In genomic region chr4:135698498-135698897, GRCm38 (mm10) we compare ENCODE assay signal across 24 mouse cellular contexts. TPM values are rescaled to one million over a fixed set of nuclear protein-coding genes. Genes with fewer than 3 reads are reported as not detected.
A peak's percentile ranks its signal among the peaks of the same experiment; 100 is the strongest.
DNase-seq lines count a peak whose midpoint lies in the region; ATAC-seq lines count a peak whose summit lies in the region.
"Had no signal": no experiment of that assay in that cellular context is flagged by ENCODE, and none has a peak within 500 bp of the region (broad histone marks: within the 10 kb centered on the region; RNA-seq: fewer than 3 reads in every experiment).

No protein-coding gene starts in this region.

- no peak overlapping the region for H3K27ac ChIP-seq in heart, embryonic 15.5 days
- H3K27ac ChIP-seq in midbrain, embryonic 16.5 days (ENCODE audit: low read length) = no peak overlapping the region
- H3K27ac ChIP-seq in midbrain, embryonic 10.5 days (replicated peaks) = no peak overlapping the region
- no peak overlapping the region for H3K27ac ChIP-seq in neural tube, embryonic 14.5 days (ENCODE audit: low read depth, low read length)
- H3K27ac ChIP-seq: embryonic facial prominence, embryonic 15.5 days; liver, embryonic 13.5 days; lung, embryonic 15.5 days had no signal

- H3K9ac ChIP-seq in heart, embryonic 15.5 days = no peak overlapping the region
- H3K9ac ChIP-seq in midbrain, embryonic 16.5 days (ENCODE audit: low read depth, low read length) = no peak overlapping the region
- H3K9ac ChIP-seq in neural tube, embryonic 14.5 days (replicated peaks; ENCODE audit: low read depth, low read length) = no peak overlapping the region
- H3K9ac ChIP-seq: embryonic facial prominence, embryonic 15.5 days; liver, embryonic 13.5 days; lung, embryonic 15.5 days had no signal

- intact Hi-C loops in heart, postnatal 10 days (cut with DNase I) = no loop called here

- no peaks in the 10 kb centered on the region for H3K4me1 ChIP-seq in heart, embryonic 15.5 days (replicated peaks)
- H3K4me1 ChIP-seq in midbrain, embryonic 16.5 days (ENCODE audit: control insufficient read depth, insufficient read depth, low read length) = no peaks in the 10 kb centered on the region
- peaks cover 4% of the 10 kb centered on the region; the same call in 1 of the 2 replicates for H3K4me1 ChIP-seq in midbrain, embryonic 10.5 days
- H3K4me1 ChIP-seq in neural tube, embryonic 14.5 days (ENCODE audit: control insufficient read depth, insufficient read depth, low read length) = no peaks in the 10 kb centered on the region
- H3K4me1 ChIP-seq: embryonic facial prominence, embryonic 15.5 days; lung, embryonic 15.5 days had no signal

- H3K36me3 ChIP-seq in heart, embryonic 15.5 days = no peaks in the 10 kb centered on the region
- H3K36me3 ChIP-seq in midbrain, embryonic 16.5 days (ENCODE audit: control insufficient read depth, insufficient read depth, low read length) = no peaks in the 10 kb centered on the region
- H3K36me3 ChIP-seq in midbrain, embryonic 10.5 days = no peaks in the 10 kb centered on the region
- no peaks in the 10 kb centered on the region for H3K36me3 ChIP-seq in neural tube, embryonic 14.5 days (ENCODE audit: control insufficient read depth, insufficient read depth, low read length)
- H3K36me3 ChIP-seq: embryonic facial prominence, embryonic 15.5 days; liver, embryonic 13.5 days; lung, embryonic 15.5 days had no signal

- no peak for ATAC-seq in heart, embryonic 15.5 days (replicated peaks; ENCODE audit: insufficient number of reproducible peaks, insufficient read depth, low FRiP score, low read depth)
- no peak for ATAC-seq in midbrain, embryonic 16.5 days
- no peak for ATAC-seq in neural tube, embryonic 14.5 days (ENCODE audit: low read depth)
- ATAC-seq: inflammation-experienced regulatory T-cells, adult 6 months had no signal

- H3K9me3 ChIP-seq in heart, embryonic 15.5 days (replicated peaks) = no peaks in the 10 kb centered on the region
- H3K9me3 ChIP-seq in midbrain, embryonic 16.5 days (replicated peaks; ENCODE audit: control insufficient read depth, low read length, poor library complexity, severe bottlenecking) = no peaks in the 10 kb centered on the region
- peaks cover 11% of the 10 kb centered on the region; the same call in 1 of the 2 replicates for H3K9me3 ChIP-seq in midbrain, embryonic 10.5 days (replicated peaks)
- no peaks in the 10 kb centered on the region for H3K9me3 ChIP-seq in neural tube, embryonic 14.5 days (ENCODE audit: control insufficient read depth, low read length)
- H3K9me3 ChIP-seq: embryonic facial prominence, embryonic 15.5 days; liver, embryonic 13.5 days; lung, embryonic 15.5 days had no signal

- no peaks in the 10 kb centered on the region; the same call in 1 of the 2 replicates for H3K27me3 ChIP-seq in heart, embryonic 15.5 days
- H3K27me3 ChIP-seq in midbrain, embryonic 16.5 days (ENCODE audit: control insufficient read depth, insufficient read depth, low read depth, low read length) = no peaks in the 10 kb centered on the region
- H3K27me3 ChIP-seq in midbrain, embryonic 10.5 days (ENCODE audit: low read depth, poor library complexity, severe bottlenecking) = no peaks in the 10 kb centered on the region
- no peaks in the 10 kb centered on the region for H3K27me3 ChIP-seq in neural tube, embryonic 14.5 days (ENCODE audit: control insufficient read depth, insufficient read depth, low read length)
- H3K27me3 ChIP-seq: embryonic facial prominence, embryonic 15.5 days; lung, embryonic 15.5 days had no signal

- H3K4me2 ChIP-seq in heart, embryonic 15.5 days = 0 out of 2 replicates have a peak overlapping the region, but pooled peaks have one; percentile 1
- H3K4me2 ChIP-seq in midbrain, embryonic 16.5 days (ENCODE audit: low read length) = peak overlapping the region; percentile 6; the same call in 1 of the 2 replicates
- H3K4me2 ChIP-seq in neural tube, embryonic 14.5 days (ENCODE audit: low read depth, low read length) = peak overlapping the region; percentile 23; the same call in 1 of the 2 replicates
- H3K4me2 ChIP-seq: embryonic facial prominence, embryonic 15.5 days; liver, embryonic 13.5 days; lung, embryonic 15.5 days had no signal

- DNase-seq in heart, postnatal 10 days = no peak
- no peak for DNase-seq in midbrain, embryonic 10.5 days (ENCODE audit: low spot score)
- peak; percentile 91 for DNase-seq in ZHBTc4 (ENCODE audit: low read depth, low spot score)
- DNase-seq in lung, postnatal 36 days = no peak
- no peak for DNase-seq in thymus, postnatal 14 days
- DNase-seq: adrenal gland, postnatal 14 days; cerebellum, adult 9-11 months; gastrocnemius, postnatal 25 days; kidney, adult 9 months; kidney, postnatal 4 days; liver, embryonic 13.5 days; right cerebral cortex, postnatal 4 days; thymus, adult 18-20 months had no signal

- WGBS in heart, embryonic 15.5 days = 81% methylated on average over 7 of the region's 7 CpGs
- WGBS in midbrain, embryonic 16.5 days = 85% methylated on average over 7 of the region's 7 CpGs
- WGBS in midbrain, embryonic 10.5 days = 82% methylated on average over 7 of the region's 7 CpGs
- 87% methylated on average over 7 of the region's 7 CpGs for WGBS in neural tube, embryonic 14.5 days

- no peak overlapping the region for H3K4me3 ChIP-seq in heart, embryonic 15.5 days
- peak overlapping the region; percentile 16 for H3K4me3 ChIP-seq in midbrain, embryonic 16.5 days (ENCODE audit: low read depth, low read length)
- no peak overlapping the region for H3K4me3 ChIP-seq in midbrain, embryonic 10.5 days
- no peak overlapping the region for H3K4me3 ChIP-seq in neural tube, embryonic 14.5 days (ENCODE audit: low read depth, low read length)
- H3K4me3 ChIP-seq: embryonic facial prominence, embryonic 15.5 days; liver, embryonic 13.5 days; lung, embryonic 15.5 days had no signal

RNA-seq across cellular contexts. Expression of gene Ifnlr1, which starts 12.4 kb away (rescaled TPM):
- polyA plus RNA-seq in heart, embryonic 15.5 days (2015; fragmentation: Nextera tagmentation; extraction: Ambion mirVana) = 0.64 and 0.94 TPM in 2 replicates
- total RNA-seq in heart, postnatal 10 days (2021) = 1 to 10 TPM; 3.4 to 4.1 TPM
- polyA plus RNA-seq in midbrain, embryonic 16.5 days (2015; fragmentation: Nextera tagmentation; extraction: Ambion mirVana) = 0.20 and 0.31 TPM in 2 replicates
- polyA plus RNA-seq in midbrain, embryonic 10.5 days (2016; fragmentation: Nextera tagmentation; extraction: Ambion mirVana) = 0.10 and 0.21 TPM in 2 replicates
- polyA plus RNA-seq in neural tube, embryonic 14.5 days (2014; fragmentation: Nextera tagmentation; extraction: Ambion mirVana) = 0.32 and 0.46 TPM in 2 replicates
- total RNA-seq: monocyte, adult 5-6 weeks had no signal
- polyA plus RNA-seq: inflammation-experienced regulatory T-cells, adult 6 months had no signal

RNA-seq across cellular contexts. Expression of gene Il22ra1, which starts 29.5 kb away (rescaled TPM):
- 0.06 TPM in 2 replicates for polyA plus RNA-seq in heart, embryonic 15.5 days (2015; fragmentation: Nextera tagmentation; extraction: Ambion mirVana)
- under 1 TPM; 0.22 to 0.64 TPM for total RNA-seq in heart, postnatal 10 days (2021)
- polyA plus RNA-seq in midbrain, embryonic 16.5 days (2015; fragmentation: Nextera tagmentation; extraction: Ambion mirVana) = not detected in 2 replicates
- not detected in 2 replicates for polyA plus RNA-seq in midbrain, embryonic 10.5 days (2016; fragmentation: Nextera tagmentation; extraction: Ambion mirVana)
- polyA plus RNA-seq in neural tube, embryonic 14.5 days (2014; fragmentation: Nextera tagmentation; extraction: Ambion mirVana) = not detected in 2 replicates
- total RNA-seq: megakaryocyte progenitor cell, adult 5-6 weeks; monocyte, adult 5-6 weeks; neutrophil, adult 5-6 weeks had no signal
- polyA plus RNA-seq: forebrain, embryonic 11.5 days; heart, embryonic 16.5 days; inflammation-experienced regulatory T-cells, adult 6 months had no signal
